Mouse (Mus musculus) frontal cortex, postnatal 14 days (tissue): ENCODE measurements around the gene Esp4.
"Not testable (repeated sequence)": the region's sequence is repeated elsewhere in the genome, so short reads cannot be mapped to it uniquely, and the experiment has no call there.

Source experiments
- DNase-seq, 2 experiments: peaks; one replicate each; pipeline ENCODE4 v3.0.0; 2022; ENCODE audit warnings: low spot score in 2 of 2

Esp4 gene

DNA sequence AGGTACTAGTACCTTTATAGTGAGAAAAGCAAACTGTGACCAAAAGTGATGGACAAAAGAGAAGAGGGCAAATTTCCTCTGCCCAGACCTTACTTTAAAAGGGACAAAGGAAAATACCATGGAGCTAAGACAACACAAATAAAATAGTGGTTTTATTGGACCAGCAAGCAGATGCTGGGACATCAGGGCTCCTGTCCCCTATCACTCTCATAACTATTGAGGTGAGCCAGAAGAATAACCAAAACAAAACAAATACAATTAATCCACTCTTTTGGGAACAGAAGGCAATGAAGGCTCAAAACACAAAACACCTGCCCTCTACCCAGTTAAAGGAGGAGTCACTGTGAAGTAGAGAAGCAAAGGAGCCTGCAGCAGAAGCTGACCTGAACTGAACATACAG is at the start of gene Esp4:
TSS of gene Esp4 (plus strand) at position 301 of the 400 bp plus-strand sequence.
- DNase-seq = no peak

- no peak for DNase-seq
Observed at GRCm38 (mm10) chr17:40553470-40553869, 44.9 kb upstream of the Esp4 start.

GRCm38 (mm10) chr17:40561207-40561606 is 37.2 kb upstream of the Esp4 start, which contains the start of gene Esp6:
Esp6 (plus strand) TSS chr17:40561507.
- DNase-seq = no peak

DNA sequence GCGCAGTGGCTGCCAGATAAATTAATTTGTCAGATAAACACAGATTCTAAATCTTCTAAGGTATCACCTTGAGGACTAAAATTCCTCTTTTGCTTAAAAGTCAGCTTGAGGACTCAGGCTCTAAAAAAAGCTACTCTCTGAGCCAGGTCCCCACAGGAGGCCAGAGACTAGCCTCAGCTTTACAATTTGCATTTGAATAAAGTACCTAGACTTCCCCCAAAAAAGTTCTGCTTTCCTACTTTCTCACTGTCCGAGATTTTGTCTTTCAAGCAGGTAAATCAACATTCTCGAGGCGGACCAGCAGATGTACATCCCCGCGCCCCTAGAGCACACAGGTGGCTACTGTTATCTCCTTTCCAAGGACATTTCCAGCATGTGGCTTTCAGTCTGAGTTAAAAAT is 14.5 kb upstream of the Esp4 start:
- not testable (repeated sequence) for DNase-seq

DNA sequence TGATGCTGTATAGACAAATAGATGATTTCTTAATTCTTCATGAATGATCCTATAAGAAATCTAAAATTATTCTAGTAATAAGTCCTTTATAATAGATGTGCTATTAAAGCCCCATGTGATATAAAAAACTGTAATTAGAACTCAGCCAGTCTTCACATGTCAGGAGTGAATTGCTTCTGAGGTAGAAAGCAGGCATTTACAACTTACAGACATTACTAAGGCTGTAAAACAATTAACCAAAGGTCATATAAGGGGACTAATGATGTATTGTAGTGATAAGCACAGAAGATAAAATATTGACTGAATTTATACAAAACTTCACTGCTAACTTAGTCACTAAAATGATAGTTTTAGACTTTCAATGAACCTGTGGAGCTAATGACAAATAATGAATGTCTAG is 7.1 kb upstream of the Esp4 start:
- DNase-seq = no peak

DNA sequence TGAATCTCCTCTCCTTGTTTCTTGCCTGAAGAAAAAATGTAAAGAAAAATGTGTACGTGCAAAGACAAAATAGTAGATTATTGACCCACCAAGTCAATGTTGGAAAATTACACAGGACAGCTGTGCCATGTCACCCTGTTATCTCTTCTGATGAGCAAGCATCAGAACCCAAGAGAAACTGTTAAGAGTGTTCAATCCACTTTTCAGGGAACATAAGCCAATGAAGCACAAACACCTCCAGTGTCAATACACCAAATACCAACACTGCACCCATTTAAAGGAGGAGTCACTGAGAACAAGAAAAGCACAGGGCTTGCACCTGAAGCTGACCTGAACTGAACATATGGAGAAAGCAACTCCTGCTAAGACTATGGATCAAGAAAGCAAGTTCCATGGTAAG is 33.4 kb downstream of the Esp4 start, which contains the start of gene Esp3:
TSS of gene Esp3 (plus strand) at position 301 of the 400 bp plus-strand sequence.
- not testable (repeated sequence) for DNase-seq
